Mouse (Mus musculus) testis, adult 2 months (tissue): ENCODE results near the gene Padi3. TPM values are rescaled to one million over a fixed set of nuclear protein-coding genes. Genes with fewer than 3 reads are reported as not detected.

Experiments used
- H3K27ac ChIP-seq: fragments of 200-500 bp; 2 replicates; pipeline ENCODE4 v1.5.1; 2012; ENCODE audit warnings: low read depth, low read length; ENCODE audit not compliant: control insufficient read depth, insufficient read depth
- H3K27me3 ChIP-seq: fragments of 200-500 bp; 2 replicates; pipeline ENCODE4 v1.6.1; 2012; ENCODE audit warnings: mild to moderate bottlenecking, low read length, moderate library complexity; ENCODE audit not compliant: control insufficient read depth, insufficient read depth
- H3K36me3 ChIP-seq: fragments of 200-500 bp; 2 replicates; pipeline ENCODE4 v1.6.1; 2012; ENCODE audit warnings: mild to moderate bottlenecking, low read length; ENCODE audit not compliant: control insufficient read depth, insufficient read depth
- H3K4me1 ChIP-seq: fragments of 200-500 bp; 2 replicates; pipeline ENCODE4 v1.6.1; 2012; ENCODE audit warnings: low read length; ENCODE audit not compliant: control insufficient read depth, insufficient read depth
- H3K4me3 ChIP-seq: fragments of 200-500 bp; 2 replicates; pipeline ENCODE4 v1.5.1; 2012; ENCODE audit warnings: low read depth, mild to moderate bottlenecking, low read length, moderate library complexity, mixed read lengths; ENCODE audit not compliant: control insufficient read depth
- CTCF ChIP-seq: fragments of 200-500 bp; IDR thresholded peaks from 2 replicates; pipeline ENCODE4 v1.5.1; 2012; ENCODE audit warnings: low read depth, mild to moderate bottlenecking, inconsistent platforms, low read length, moderate library complexity; ENCODE audit not compliant: control insufficient read depth, insufficient read depth, insufficient replicate concordance
- POLR2A ChIP-seq: fragments of 200-500 bp; IDR thresholded peaks from 2 replicates; pipeline ENCODE4 v1.6.1; 2012; ENCODE audit warnings: low read depth, mild to moderate bottlenecking, inconsistent platforms, low read length, moderate library complexity; ENCODE audit not compliant: control insufficient read depth
- polyA plus RNA-seq: library from polyadenylated mRNA; depleted of rRNA; stranded (reverse); fragments of >200 nt; gene quantifications from 2 replicates; pipeline ENCODE4 v1.2.3, GENCODE M21; 2012

The Padi3 gene
- polyA plus RNA-seq, 1 experiment = 1.7 TPM

GRCm38 (mm10) chr4:140815996-140816917 lies 5.8 kb upstream of the Padi3 start:
- Histone ChIP-seq H3K4me1 (peaks cover 13% of the 10 kb centered on the region), H3K27ac (no peak overlapping the region), H3K27me3 (no peaks in the 10 kb centered on the region), H3K4me3 (no peak overlapping the region), H3K36me3 (no peaks in the 10 kb centered on the region)
- TF ChIP-seq CTCF (no peak), POLR2A (no peak)

GRCm38 (mm10) chr4:140815496-140815895 lies 5.0 kb upstream of the Padi3 start:
- TF ChIP-seq POLR2A (no peak), CTCF (no peak)
- Histone ChIP-seq H3K4me1 (peaks cover 14% of the 10 kb centered on the region), H3K4me3 (no peak overlapping the region), H3K27ac (no peak overlapping the region), H3K27me3 (no peaks in the 10 kb centered on the region), H3K36me3 (no peaks in the 10 kb centered on the region)

- no peak overlapping the region for H3K27ac ChIP-seq
Measured at GRCm38 (mm10) chr4:140814241-140815225, 4.1 kb upstream of the Padi3 start.

GRCm38 (mm10) chr4:140813358-140814185 lies 3.1 kb upstream of the Padi3 start:
- Histone ChIP-seq H3K4me1 (peaks cover 20% of the 10 kb centered on the region), H3K36me3 (no peaks in the 10 kb centered on the region), H3K27me3 (no peaks in the 10 kb centered on the region), H3K4me3 (peak overlapping the region; percentile 47; the same call in 1 of the 2 replicates), H3K27ac (no peak overlapping the region)
- TF ChIP-seq POLR2A (no peak), CTCF (no peak)

More at GRCm38 (mm10) chr4:140814241-140815225, 4.1 kb upstream of the Padi3 start:
- Histone ChIP-seq H3K4me1 (peaks cover 20% of the 10 kb centered on the region), H3K4me3 (peak overlapping the region; percentile 47), H3K36me3 (no peaks in the 10 kb centered on the region), H3K27me3 (no peaks in the 10 kb centered on the region)
- no peak for TF ChIP-seq CTCF
- no peak for TF ChIP-seq POLR2A

- Histone ChIP-seq H3K27ac (no peak overlapping the region), H3K36me3 (no peaks in the 10 kb centered on the region), H3K27me3 (no peaks in the 10 kb centered on the region), H3K4me3 (no peak overlapping the region), H3K4me1 (peaks cover 20% of the 10 kb centered on the region)
- TF ChIP-seq CTCF = no peak
- no peak for TF ChIP-seq POLR2A
Measured at GRCm38 (mm10) chr4:140812609-140813008, 2.2 kb upstream of the Padi3 start.

- TF ChIP-seq POLR2A = no peak
- Histone ChIP-seq H3K36me3 (no peaks in the 10 kb centered on the region), H3K4me3 (no peak overlapping the region), H3K27ac (no peak overlapping the region), H3K4me1 (peaks cover 20% of the 10 kb centered on the region), H3K27me3 (no peaks in the 10 kb centered on the region)
Measured at GRCm38 (mm10) chr4:140812191-140812590, 1.7 kb upstream of the Padi3 start.

GRCm38 (mm10) chr4:140809118-140809517 lies 1.3 kb downstream of the Padi3 start:
- Histone ChIP-seq H3K27me3 (no peaks in the 10 kb centered on the region), H3K4me3 (no peak overlapping the region), H3K36me3 (no peaks in the 10 kb centered on the region), H3K4me1 (peaks cover 16% of the 10 kb centered on the region), H3K27ac (no peak overlapping the region)
- TF ChIP-seq CTCF (no peak), POLR2A (no peak)
